Mouse (Mus musculus): ENCODE measurements around the gene Crp.

DNA sequence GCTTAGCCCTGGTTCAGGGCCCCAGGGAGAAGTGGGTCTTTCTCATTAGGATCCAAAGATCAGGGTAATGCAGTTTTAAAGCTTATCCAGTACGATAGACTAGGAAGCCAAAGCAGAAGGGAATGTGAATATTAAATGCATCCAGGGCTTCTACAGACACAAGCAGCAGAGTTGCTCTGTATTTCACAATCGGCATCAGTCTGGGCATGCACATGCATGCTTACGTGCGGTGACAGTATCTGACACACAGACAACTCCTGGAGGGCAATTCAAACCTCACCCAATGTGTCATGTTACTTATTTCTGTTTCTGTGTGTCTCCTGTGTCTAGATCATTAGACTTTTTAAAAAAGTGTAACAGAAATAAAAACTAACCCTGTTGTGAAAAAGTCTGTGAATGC lies 17.1 kb upstream of the Crp start:
- TF ChIP-seq CTCF (IDR thresholded peaks at IDR 0.05; ENCODE audit: low read depth) (no peak), EP300 (optimal IDR thresholded peaks at IDR 0.05) (no peak)

Data from stomach, postnatal 0 days (tissue).